Mouse (Mus musculus): ENCODE data around the gene Slamf7.
"Not testable (repeated sequence)": the region's sequence is repeated elsewhere in the genome, so short reads cannot be mapped to it uniquely, and the experiment has no call there.

Gene Slamf7

GRCm38 (mm10) chr1:171652734-171653133 is at the start of gene Slamf7:
Slamf7 (minus strand) TSS chr1:171653035.
- no peaks in the 10 kb centered on the region for H3K27me3 ChIP-seq (ENCODE audit: control insufficient read depth, insufficient read depth, low read length, poor library complexity, severe bottlenecking)
- no peak for DNase-seq (ENCODE audit: low read depth, low spot score)

GRCm38 (mm10) chr1:171698983-171699382 is 46.1 kb upstream of the Slamf7 start:
- DNase-seq (ENCODE audit: low read depth, low spot score) = peak; percentile 95
- Histone ChIP-seq H3K36me3 (ENCODE audit: control insufficient read depth, insufficient read depth, low read length, poor library complexity, severe bottlenecking) (peaks cover 16% of the 10 kb centered on the region), H3K27me3 (ENCODE audit: control insufficient read depth, insufficient read depth, low read length, poor library complexity, severe bottlenecking) (no peaks in the 10 kb centered on the region)

More at GRCm38 (mm10) chr1:171652734-171653133, at the start of gene Slamf7:
- H3K36me3 ChIP-seq (ENCODE audit: control insufficient read depth, insufficient read depth, low read length, poor library complexity, severe bottlenecking) = no peaks in the 10 kb centered on the region

GRCm38 (mm10) chr1:171693918-171694317 is 41.1 kb upstream of the Slamf7 start:
- Histone ChIP-seq H3K36me3 (ENCODE audit: control insufficient read depth, insufficient read depth, low read length, poor library complexity, severe bottlenecking) (peaks cover 5% of the 10 kb centered on the region), H3K27me3 (ENCODE audit: control insufficient read depth, insufficient read depth, low read length, poor library complexity, severe bottlenecking) (no peaks in the 10 kb centered on the region)
- no peak for DNase-seq (ENCODE audit: low read depth, low spot score)

GRCm38 (mm10) chr1:171687320-171687719 is 34.5 kb upstream of the Slamf7 start:
- H3K27me3 ChIP-seq (ENCODE audit: control insufficient read depth, insufficient read depth, low read length, poor library complexity, severe bottlenecking) = no peaks in the 10 kb centered on the region
- peak; percentile 40 for DNase-seq (ENCODE audit: low read depth, low spot score)
- peaks cover 9% of the 10 kb centered on the region for H3K36me3 ChIP-seq (ENCODE audit: control insufficient read depth, insufficient read depth, low read length, poor library complexity, severe bottlenecking)

DNA sequence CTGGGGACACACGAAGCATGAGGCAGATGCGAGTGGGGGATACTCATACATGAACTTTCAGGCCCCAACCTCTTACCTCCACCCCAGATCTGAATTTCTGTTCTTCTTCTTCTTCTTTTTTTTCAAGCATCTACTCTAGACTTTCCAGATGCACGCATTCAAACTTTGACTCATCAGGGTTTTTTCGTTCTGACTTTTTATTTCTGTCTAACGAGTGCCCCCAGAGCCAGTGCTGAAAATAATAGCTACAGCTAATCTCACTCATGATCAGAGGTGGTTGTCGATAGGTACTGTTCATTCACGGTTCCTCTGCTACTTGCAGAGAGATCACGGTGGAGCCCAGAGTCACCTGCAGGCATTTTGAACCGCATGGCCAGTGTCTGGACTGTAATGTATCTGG is 32.1 kb upstream of the Slamf7 start:
- no peaks in the 10 kb centered on the region for H3K27me3 ChIP-seq (ENCODE audit: control insufficient read depth, insufficient read depth, low read length, poor library complexity, severe bottlenecking)
- DNase-seq (ENCODE audit: low read depth, low spot score) = peak; percentile 43
- peaks cover 9% of the 10 kb centered on the region for H3K36me3 ChIP-seq (ENCODE audit: control insufficient read depth, insufficient read depth, low read length, poor library complexity, severe bottlenecking)

- peaks cover 9% of the 10 kb centered on the region for H3K36me3 ChIP-seq (ENCODE audit: control insufficient read depth, insufficient read depth, low read length, poor library complexity, severe bottlenecking)
- peak; percentile 58 for DNase-seq (ENCODE audit: low read depth, low spot score)
- H3K27me3 ChIP-seq (ENCODE audit: control insufficient read depth, insufficient read depth, low read length, poor library complexity, severe bottlenecking) = no peaks in the 10 kb centered on the region
Observed at GRCm38 (mm10) chr1:171681531-171682299, 28.9 kb upstream of the Slamf7 start, which contains the start of gene Cd48. Cd48 (plus strand) TSS chr1:171682009.

GRCm38 (mm10) chr1:171681009-171681408 is 28.2 kb upstream of the Slamf7 start:
- H3K27me3 ChIP-seq (ENCODE audit: control insufficient read depth, insufficient read depth, low read length, poor library complexity, severe bottlenecking) = no peaks in the 10 kb centered on the region
- peaks cover 7% of the 10 kb centered on the region for H3K36me3 ChIP-seq (ENCODE audit: control insufficient read depth, insufficient read depth, low read length, poor library complexity, severe bottlenecking)
- DNase-seq (ENCODE audit: low read depth, low spot score) = peak; percentile 69

DNA sequence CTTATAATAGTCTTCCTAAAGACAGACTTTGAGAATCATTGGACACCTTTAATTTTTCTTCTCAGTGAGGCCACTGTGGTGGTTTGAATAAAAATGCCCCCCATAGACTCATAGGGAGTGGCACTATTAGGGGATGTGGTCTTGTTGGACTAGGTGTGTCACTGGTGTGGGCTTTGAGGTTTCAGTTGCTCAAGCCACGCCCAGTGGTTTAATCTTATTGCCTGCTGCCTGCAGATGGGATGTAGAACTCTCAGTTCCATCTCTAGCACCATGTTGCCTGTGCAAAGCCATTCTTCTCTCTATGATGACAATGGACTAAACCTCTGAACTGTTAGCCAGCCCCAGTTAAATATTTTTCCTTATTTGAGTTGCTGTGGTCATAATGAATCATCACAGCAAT is 24.9 kb upstream of the Slamf7 start:
- H3K27me3 ChIP-seq (ENCODE audit: control insufficient read depth, insufficient read depth, low read length, poor library complexity, severe bottlenecking) = no peaks in the 10 kb centered on the region
- DNase-seq (ENCODE audit: low read depth, low spot score) = peak; percentile 24
- no peaks in the 10 kb centered on the region for H3K36me3 ChIP-seq (ENCODE audit: control insufficient read depth, insufficient read depth, low read length, poor library complexity, severe bottlenecking)

DNA sequence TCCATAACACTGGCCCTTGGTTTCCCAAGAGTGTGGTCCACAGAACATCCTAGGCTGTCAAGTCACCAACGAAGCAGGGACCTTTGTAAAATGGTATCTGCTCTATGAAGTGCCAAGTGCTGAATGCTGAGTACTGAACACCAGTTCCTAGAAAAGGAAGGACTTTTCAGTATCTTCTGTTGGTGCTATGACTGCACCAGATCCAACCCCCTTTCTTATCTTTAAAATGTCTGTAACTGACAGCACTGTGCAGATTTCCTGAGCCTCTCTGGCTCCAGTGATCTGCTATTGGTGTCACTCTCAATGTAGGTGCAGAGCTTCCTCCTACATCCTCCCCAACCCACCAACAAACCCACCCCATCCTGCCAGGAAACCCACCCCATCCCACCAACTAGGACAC is 21.6 kb upstream of the Slamf7 start:
- H3K36me3 ChIP-seq (ENCODE audit: control insufficient read depth, insufficient read depth, low read length, poor library complexity, severe bottlenecking) = no peaks in the 10 kb centered on the region
- no peaks in the 10 kb centered on the region for H3K27me3 ChIP-seq (ENCODE audit: control insufficient read depth, insufficient read depth, low read length, poor library complexity, severe bottlenecking)
- DNase-seq (ENCODE audit: low read depth, low spot score) = no peak

GRCm38 (mm10) chr1:171672854-171673475 is 20.1 kb upstream of the Slamf7 start:
- no peaks in the 10 kb centered on the region for H3K36me3 ChIP-seq (ENCODE audit: control insufficient read depth, insufficient read depth, low read length, poor library complexity, severe bottlenecking)
- no peak for DNase-seq (ENCODE audit: low read depth, low spot score)

GRCm38 (mm10) chr1:171672451-171672850 is 19.6 kb upstream of the Slamf7 start:
- not testable (repeated sequence) for H3K36me3 ChIP-seq (ENCODE audit: control insufficient read depth, insufficient read depth, low read length, poor library complexity, severe bottlenecking); H3K27me3 ChIP-seq (ENCODE audit: control insufficient read depth, insufficient read depth, low read length, poor library complexity, severe bottlenecking)
- peak; percentile 65 for DNase-seq (ENCODE audit: low read depth, low spot score)

More at GRCm38 (mm10) chr1:171672854-171673475, 20.1 kb upstream of the Slamf7 start:
- no peaks in the 10 kb centered on the region for H3K27me3 ChIP-seq (ENCODE audit: control insufficient read depth, insufficient read depth, low read length, poor library complexity, severe bottlenecking)

GRCm38 (mm10) chr1:171667160-171667559 is 14.3 kb upstream of the Slamf7 start:
- Histone ChIP-seq H3K27me3 (ENCODE audit: control insufficient read depth, insufficient read depth, low read length, poor library complexity, severe bottlenecking) (no peaks in the 10 kb centered on the region), H3K36me3 (ENCODE audit: control insufficient read depth, insufficient read depth, low read length, poor library complexity, severe bottlenecking) (no peaks in the 10 kb centered on the region)
- no peak for DNase-seq (ENCODE audit: low read depth, low spot score)

DNA sequence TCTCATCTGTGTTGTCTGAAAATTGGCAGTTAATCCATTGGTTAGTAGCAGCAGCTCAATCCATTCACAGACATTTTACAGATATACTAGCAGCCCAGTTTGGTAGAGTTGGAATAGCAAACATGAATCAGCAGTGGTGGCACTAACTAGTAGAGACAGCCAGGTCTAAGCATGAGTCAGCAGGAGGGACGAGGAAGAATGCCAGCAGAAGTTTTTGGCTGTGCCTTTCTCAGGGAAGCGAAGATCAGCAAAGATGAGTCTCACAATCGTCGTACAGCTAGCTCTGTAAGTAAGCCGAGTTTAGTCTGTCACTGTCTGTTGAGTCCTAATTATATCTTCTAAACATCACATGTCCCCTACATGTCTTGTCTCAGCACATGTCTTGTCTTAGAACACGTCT is 13.5 kb upstream of the Slamf7 start:
- H3K27me3 ChIP-seq (ENCODE audit: control insufficient read depth, insufficient read depth, low read length, poor library complexity, severe bottlenecking) = no peaks in the 10 kb centered on the region
- DNase-seq (ENCODE audit: low read depth, low spot score) = no peak
- no peaks in the 10 kb centered on the region for H3K36me3 ChIP-seq (ENCODE audit: control insufficient read depth, insufficient read depth, low read length, poor library complexity, severe bottlenecking)

GRCm38 (mm10) chr1:171663757-171664156 is 10.9 kb upstream of the Slamf7 start:
- H3K36me3 ChIP-seq (ENCODE audit: control insufficient read depth, insufficient read depth, low read length, poor library complexity, severe bottlenecking) = no peaks in the 10 kb centered on the region
- no peak for DNase-seq (ENCODE audit: low read depth, low spot score)

GRCm38 (mm10) chr1:171661482-171661881 is 8.6 kb upstream of the Slamf7 start:
- peak; percentile 54 for DNase-seq (ENCODE audit: low read depth, low spot score)

More at GRCm38 (mm10) chr1:171663757-171664156, 10.9 kb upstream of the Slamf7 start:
- no peaks in the 10 kb centered on the region for H3K27me3 ChIP-seq (ENCODE audit: control insufficient read depth, insufficient read depth, low read length, poor library complexity, severe bottlenecking)

More at GRCm38 (mm10) chr1:171661482-171661881, 8.6 kb upstream of the Slamf7 start:
- Histone ChIP-seq H3K27me3 (ENCODE audit: control insufficient read depth, insufficient read depth, low read length, poor library complexity, severe bottlenecking) (no peaks in the 10 kb centered on the region), H3K36me3 (ENCODE audit: control insufficient read depth, insufficient read depth, low read length, poor library complexity, severe bottlenecking) (no peaks in the 10 kb centered on the region)
